Mouse (Mus musculus) liver, embryonic 14.5 days (tissue): ENCODE measurements around the gene Srd5a1. TPM values are rescaled to one million over a fixed set of nuclear protein-coding genes. Genes with fewer than 3 reads are reported as not detected.

Source experiments
- ATAC-seq: fragments of 200-750 bp; cut with Nextera tagmentation; 2 replicates; pipeline ENCODE4 v1.8.0; 2017; ENCODE audit warnings: moderate number of reproducible peaks, mild to moderate bottlenecking, moderate library complexity; ENCODE audit not compliant: insufficient read depth
- DNase-seq, 3 experiments: peaks; one replicate each; pipeline ENCODE4 v3.0.0-alpha.2; 2012 to 2013; ENCODE audit warnings: low read depth in 3 of 3, low spot score in 3 of 3
- H3K27ac ChIP-seq: fragments of 300-500 bp; sonication (generic); 2 replicates; pipeline ENCODE4 v1.5.1; 2014; ENCODE audit warnings: moderate library complexity, mild to moderate bottlenecking, control low read depth, inconsistent platforms
- H3K27me3 ChIP-seq: fragments of 300-500 bp; sonication (generic); 2 replicates; pipeline ENCODE4 v1.6.1; 2014; ENCODE audit warnings: mild to moderate bottlenecking, low read length, moderate library complexity; ENCODE audit not compliant: control insufficient read depth, insufficient read depth
- H3K36me3 ChIP-seq: fragments of 300-500 bp; sonication (generic); replicated peaks from 2 replicates; pipeline ENCODE4 v1.6.1; 2014; ENCODE audit warnings: low read depth; ENCODE audit not compliant: control insufficient read depth, insufficient read depth
- H3K4me1 ChIP-seq, 2 experiments: fragments of 200-500 bp in 1 of 2; fragments of 300-500 bp in 1 of 2; sonication (generic) in 1 of 2; replicated peaks; 2 replicates each; pipeline ENCODE4 v1.6.1; 2012 to 2014; ENCODE audit warnings: antibody characterized with exemption in 1 of 2, inconsistent platforms in 1 of 2, low read length in 1 of 2; ENCODE audit not compliant: control insufficient read depth in 2 of 2, insufficient read depth in 2 of 2
- H3K4me2 ChIP-seq: fragments of 300-500 bp; sonication (generic); 2 replicates; pipeline ENCODE4 v1.6.1; 2014; ENCODE audit warnings: low read depth, mild to moderate bottlenecking, control low read depth, moderate library complexity
- H3K4me3 ChIP-seq, 2 experiments: fragments of 200-500 bp in 1 of 2; fragments of 300-500 bp in 1 of 2; sonication (generic) in 1 of 2; 2 replicates each; pipeline ENCODE4 v1.5.1; 2012 to 2014; ENCODE audit warnings: low read depth in 2 of 2, low read length in 2 of 2, mild to moderate bottlenecking in 2 of 2, control low read depth in 1 of 2, inconsistent platforms in 1 of 2, moderate library complexity in 1 of 2; ENCODE audit not compliant: insufficient read depth in 1 of 2
- H3K9ac ChIP-seq: fragments of 300-500 bp; sonication (generic); replicated peaks from 2 replicates; pipeline ENCODE4 v1.6.1; 2014; ENCODE audit warnings: mild to moderate bottlenecking, control low read depth, moderate library complexity
- H3K9me3 ChIP-seq: fragments of 300-500 bp; sonication (generic); 2 replicates; pipeline ENCODE4 v1.6.1; 2016; ENCODE audit warnings: low read length, mixed read lengths; ENCODE audit not compliant: control insufficient read depth
- CTCF ChIP-seq: IDR thresholded peaks from 2 replicates; pipeline ENCODE4 v1.5.1; 2016; ENCODE audit warnings: antibody characterized with exemption, low read depth, control low read depth
- EP300 ChIP-seq: IDR thresholded peaks from 2 replicates; pipeline ENCODE4 v1.6.1; 2016; ENCODE audit warnings: antibody characterized with exemption, low read depth
- WGBS: fragments of 180-500 bp; shearing (Covaris S2); extraction: QIAGEN DNeasy Blood & Tissue Kit; methylation state at CpG from one replicate; pipeline ENCODE4 v1.1.7; 2014; ENCODE audit not compliant: insufficient replicate concordance; 5-methylcytosine and 5-hydroxymethylcytosine counted together
- polyA plus RNA-seq, 2 experiments: library from polyadenylated mRNA; depleted of rRNA in 1 of 2; stranded (reverse) in 1 of 2; unstranded in 1 of 2; fragments of >200 nt; fragmentation: Nextera tagmentation in 1 of 2; extraction: Ambion mirVana in 1 of 2; gene quantifications; 2 replicates each; pipeline versions ENCODE4 v1.2.1 to v1.2.3; 2012 to 2014

The Srd5a1 gene
- polyA plus RNA-seq, 2 experiments, result 2.0 to 3.0 TPM

DNA sequence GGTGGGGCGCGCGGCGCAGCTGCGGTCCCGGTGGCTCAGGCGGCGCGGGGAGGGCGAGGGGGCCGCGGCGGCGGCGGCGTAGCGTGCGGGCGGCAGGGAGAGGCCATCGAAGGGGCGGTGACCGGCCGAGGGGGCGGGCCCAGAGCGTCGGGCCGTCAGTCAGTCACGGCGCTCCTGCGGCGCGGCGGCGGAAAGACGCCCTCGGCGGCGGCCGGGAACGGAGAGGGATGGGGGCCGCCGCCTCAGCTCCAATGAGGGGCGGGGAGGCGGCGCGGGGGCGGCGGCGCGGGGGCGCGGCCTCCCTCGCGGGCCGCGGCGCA lies 76.9 kb downstream of the Srd5a1 start, which contains the start of gene Tent4a:
TSS of gene Tent4a (minus strand) at position 284 of the 320 bp plus-strand sequence.
- H3K4me2 ChIP-seq, result peak within 1 kb of the TSS; percentile 99
- DNase-seq (no peak), ATAC-seq (peak; percentile 81)
- H3K4me1 ChIP-seq, result peaks cover 15 to 26% of the 10 kb centered on the region in 2 experiments
- peak within 1 kb of the TSS; percentile 90 for H3K9ac ChIP-seq
- TF ChIP-seq CTCF, result no peak
- no peak for TF ChIP-seq EP300
- H3K9me3 ChIP-seq, result no peaks in the 10 kb centered on the region
- under 1% methylated on average over 27 of the region's 57 CpGs for WGBS
- H3K4me3 ChIP-seq, result peak within 1 kb of the TSS; percentile 85 to 96
- peak within 1 kb of the TSS; percentile 74 for H3K27ac ChIP-seq
- H3K27me3 ChIP-seq, result no peaks in the 10 kb centered on the region
- no peaks in the 10 kb centered on the region; the same call in 1 of the 2 replicates for H3K36me3 ChIP-seq

DNA sequence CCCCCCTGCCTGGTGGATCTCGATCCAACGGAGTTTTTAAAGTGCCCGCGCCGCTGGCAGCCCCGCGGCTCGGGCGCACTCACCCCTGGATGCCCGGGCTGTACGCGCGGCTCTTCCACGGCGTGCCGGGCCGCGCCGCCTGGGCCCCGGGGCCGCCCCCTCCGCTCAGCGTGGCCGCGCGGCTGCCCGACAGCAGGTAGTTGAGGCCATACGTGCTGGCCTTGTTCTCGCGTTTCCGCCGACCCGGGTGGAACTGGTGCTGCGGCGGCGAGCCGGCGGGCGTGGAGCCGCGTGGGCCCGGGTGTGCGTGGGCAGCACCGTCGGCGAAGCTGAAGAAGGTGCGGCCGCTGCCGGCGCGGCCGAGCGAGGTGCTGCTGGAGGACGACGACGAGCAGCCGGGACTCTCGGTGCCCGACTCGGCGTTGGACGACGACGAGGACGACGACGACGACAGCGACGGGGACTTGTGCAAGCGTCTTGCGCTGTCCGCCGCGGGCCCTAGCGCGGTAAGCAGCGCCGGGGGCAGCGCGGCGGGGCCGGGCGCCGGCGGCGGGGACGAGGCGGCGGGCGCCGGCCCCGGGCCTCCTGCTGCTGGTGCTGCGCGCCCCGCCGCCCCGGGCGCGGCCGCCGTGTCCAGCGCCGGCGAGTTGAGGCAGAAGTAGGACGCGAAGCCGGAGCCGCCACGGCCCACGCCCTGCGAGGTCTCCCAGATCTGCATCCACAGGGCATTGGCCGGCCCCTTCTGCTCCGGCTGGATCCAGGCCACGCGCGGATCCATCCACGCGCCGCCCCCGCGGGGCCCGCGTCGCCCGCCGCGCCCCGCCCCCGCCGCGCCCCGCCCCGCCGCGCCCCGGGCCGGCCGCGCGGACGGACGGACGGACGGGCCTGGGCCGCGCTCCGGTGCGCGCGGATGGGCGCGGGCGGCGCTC lies 77.6 kb downstream of the Srd5a1 start, which contains the start of gene Nsun2:
TSS of gene Nsun2 (plus strand) at position 342 of the 929 bp plus-strand sequence.
- Histone ChIP-seq H3K4me3 (peak within 1 kb of the TSS; percentile 85 to 96), H3K4me1 (peaks cover 15 to 29% of the 10 kb centered on the region in 2 experiments), H3K36me3 (no peaks in the 10 kb centered on the region; the same call in 1 of the 2 replicates), H3K9ac (peak within 1 kb of the TSS; percentile 89), H3K27me3 (no peaks in the 10 kb centered on the region), H3K27ac (peak within 1 kb of the TSS; percentile 64), H3K9me3 (no peaks in the 10 kb centered on the region), H3K4me2 (peak within 1 kb of the TSS; percentile 99)
- WGBS, result under 1% methylated on average over 141 of the region's 155 CpGs
- TF ChIP-seq CTCF, result no peak
- TF ChIP-seq EP300, result no peak
- DNase-seq (no peak), ATAC-seq (peak; percentile 54)

DNA sequence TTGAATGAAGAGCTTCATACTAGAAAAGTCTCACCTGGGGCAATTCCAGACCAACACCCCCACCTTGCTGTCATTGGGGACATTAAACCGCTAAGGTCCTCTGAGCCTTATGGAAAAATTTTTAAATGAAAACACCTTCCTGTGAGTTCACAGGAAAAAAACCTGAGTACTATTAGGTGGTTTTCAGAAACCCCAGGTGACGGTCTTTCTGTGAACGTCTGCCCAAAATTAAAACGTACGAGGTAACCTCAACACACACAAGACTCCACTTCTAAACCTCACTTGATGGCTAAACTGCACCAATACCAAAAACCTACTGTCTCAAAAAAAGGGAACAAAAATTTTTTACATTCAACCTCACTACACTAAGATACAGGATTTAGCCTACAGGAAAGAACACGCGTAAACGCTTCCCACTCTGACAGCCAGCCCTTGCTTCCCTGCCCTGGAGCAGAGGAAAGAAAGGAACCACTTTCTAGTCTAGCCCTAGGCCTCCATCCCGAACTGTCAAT lies 78.3 kb downstream of the Srd5a1 start:
- Histone ChIP-seq H3K36me3 (no peaks in the 10 kb centered on the region; the same call in 1 of the 2 replicates), H3K27ac (peak overlapping the region; percentile 64), H3K9me3 (no peaks in the 10 kb centered on the region), H3K27me3 (no peaks in the 10 kb centered on the region), H3K9ac (peak overlapping the region; percentile 89), H3K4me1 (peaks cover 20 to 35% of the 10 kb centered on the region in 2 experiments), H3K4me2 (peak overlapping the region; percentile 99), H3K4me3 (peak overlapping the region; percentile 85 to 96)
- DNase-seq (no peak), ATAC-seq (no peak)
- 2% methylated on average over 9 of the region's 9 CpGs for WGBS
- TF ChIP-seq EP300 (no peak), CTCF (no peak; the same call in 1 of the 2 replicates)

DNA sequence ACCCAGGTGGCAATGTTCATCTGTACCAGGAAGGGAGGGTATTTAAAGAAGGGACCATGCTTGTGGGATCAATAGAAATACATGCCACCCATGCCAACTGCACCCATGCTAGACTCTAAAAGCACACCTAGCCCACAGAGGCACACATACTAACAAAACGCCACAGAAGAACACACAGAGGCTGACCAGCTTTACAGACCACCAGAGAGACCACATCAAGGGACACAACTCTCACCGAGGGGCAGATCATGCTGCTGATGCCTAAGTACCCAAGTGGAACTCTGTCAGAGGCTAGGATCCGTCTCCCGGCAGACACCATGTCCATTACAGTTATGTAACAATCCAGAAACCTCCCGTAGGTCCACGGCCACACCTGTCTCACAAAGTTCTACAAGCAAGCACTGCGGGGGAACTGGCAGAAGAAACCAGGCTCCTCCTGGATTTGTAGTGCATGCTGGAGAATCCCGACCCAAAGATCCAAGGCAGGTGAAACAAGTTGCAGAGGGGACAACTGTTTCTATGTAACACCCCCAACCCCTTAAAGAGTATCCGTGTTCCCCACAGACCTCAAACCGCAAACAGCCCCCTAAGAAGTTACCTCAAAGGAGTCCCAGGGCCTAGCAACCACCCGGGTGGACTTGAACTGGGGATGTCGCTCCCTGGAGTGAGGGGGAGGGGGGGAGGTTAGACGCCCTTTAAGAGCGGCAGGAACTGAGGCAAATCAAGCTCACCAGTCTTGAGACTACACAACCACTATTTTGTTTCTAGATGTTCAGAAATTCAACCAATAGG lies 78.9 kb downstream of the Srd5a1 start:
- peak overlapping the region; percentile 85 to 96 for H3K4me3 ChIP-seq
- no peaks in the 10 kb centered on the region for H3K9me3 ChIP-seq
- no peaks in the 10 kb centered on the region for H3K27me3 ChIP-seq
- peak overlapping the region; percentile 89 for H3K9ac ChIP-seq
- peak overlapping the region; percentile 99 for H3K4me2 ChIP-seq
- ATAC-seq, result no peak
- H3K36me3 ChIP-seq, result no peaks in the 10 kb centered on the region; the same call in 1 of the 2 replicates
- no peak for DNase-seq
- no peak overlapping the region for H3K27ac ChIP-seq
- 23% methylated on average over 14 of the region's 14 CpGs for WGBS
- no peak for TF ChIP-seq EP300
- TF ChIP-seq CTCF, result no peak
- H3K4me1 ChIP-seq, result peaks cover 24 to 38% of the 10 kb centered on the region in 2 experiments
